Mouse (Mus musculus) Muller cell, postnatal 12 days (primary cell): ENCODE measurements around the gene Lum.
A peak's percentile ranks its signal among the peaks of the same experiment; 100 is the strongest.

Source experiments
- DNase-seq: peaks from one replicate; pipeline ENCODE4 v3.0.0-alpha.2; 2015; ENCODE audit errors: inconsistent ontology term

The Lum gene

DNA sequence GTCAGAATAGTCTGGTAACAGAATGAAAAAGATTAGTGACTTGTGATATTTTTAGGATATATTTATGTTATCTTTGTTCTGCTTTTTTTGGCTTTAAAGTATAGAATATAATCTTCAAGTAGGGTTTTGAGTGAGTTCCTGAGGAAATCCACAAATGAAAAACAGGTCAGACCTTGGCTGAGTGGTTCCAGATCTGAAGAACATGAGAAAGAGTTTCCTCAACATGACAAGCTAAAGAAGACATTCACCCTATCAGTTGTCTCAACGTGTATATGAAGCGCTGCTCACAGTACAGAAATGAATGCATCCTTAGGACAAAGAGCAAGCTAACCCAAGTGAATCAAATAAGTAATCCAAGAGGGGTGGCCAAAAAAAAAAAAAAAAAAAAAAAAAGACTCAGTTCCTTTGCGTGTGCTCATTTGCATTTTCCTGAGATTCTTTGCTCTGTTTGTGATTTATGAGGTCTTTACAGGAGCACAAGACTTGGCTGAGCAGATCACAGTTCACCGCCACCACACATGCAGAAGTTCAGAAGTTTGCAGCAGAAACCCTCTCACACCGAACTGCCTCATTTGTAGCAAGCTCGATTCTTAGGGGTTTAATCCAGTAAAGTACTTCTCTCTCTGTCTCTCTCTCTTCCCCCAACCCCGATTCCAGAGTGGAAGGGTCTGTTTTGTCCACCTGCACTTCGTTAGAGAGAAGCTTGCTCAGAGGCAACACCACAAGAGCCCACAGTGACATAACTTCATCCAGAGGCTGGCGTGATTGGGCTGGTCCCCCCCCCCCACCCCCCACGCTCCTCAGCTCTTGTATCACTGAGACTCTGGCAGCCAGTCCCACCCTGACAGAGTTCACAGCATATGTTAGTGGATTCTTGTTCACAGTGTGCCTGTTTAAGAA, at the start of gene Lum:
Gene Lum, plus strand, starts transcription at position 172 of the 900 bp plus-strand sequence.
- no peak for DNase-seq

DNA sequence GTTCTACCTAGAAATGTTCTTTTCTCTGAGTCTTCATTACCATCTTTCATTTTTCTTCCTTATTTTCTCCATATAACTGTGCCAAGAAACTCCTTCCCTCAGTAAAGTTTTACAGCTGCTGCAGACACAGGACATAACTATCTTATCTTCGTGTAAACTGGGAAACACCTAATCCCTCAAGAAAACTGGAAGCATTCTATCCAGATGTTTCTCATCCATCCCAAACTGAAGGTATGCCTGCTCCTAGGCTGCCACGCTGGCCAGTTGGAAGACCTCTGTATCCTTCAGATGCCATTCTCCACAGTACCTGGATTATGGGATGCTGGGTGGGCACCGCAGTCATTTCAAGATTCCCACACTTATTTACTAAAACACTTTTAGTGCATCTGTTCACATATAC, 41.6 kb upstream of the Lum start:
- DNase-seq = no peak

DNA sequence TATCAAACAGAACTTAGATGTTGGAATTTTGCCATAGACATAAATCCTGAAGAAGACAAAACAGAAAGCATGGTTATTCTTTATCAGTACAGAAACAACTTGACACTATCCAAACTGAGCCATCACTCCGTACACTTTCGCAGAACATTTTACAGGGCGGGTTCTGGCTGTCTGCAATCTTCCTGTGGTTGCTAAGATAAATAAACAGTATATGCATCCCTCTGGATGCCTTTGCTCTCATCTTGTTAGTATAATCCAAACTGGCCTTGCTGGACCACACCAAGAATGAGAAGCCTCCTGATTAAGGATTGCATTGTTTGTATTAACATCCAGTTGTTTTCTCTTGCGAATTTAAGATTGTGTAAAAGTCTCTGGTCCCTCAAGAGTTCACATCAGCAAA, 29.2 kb upstream of the Lum start:
- no peak for DNase-seq

DNA sequence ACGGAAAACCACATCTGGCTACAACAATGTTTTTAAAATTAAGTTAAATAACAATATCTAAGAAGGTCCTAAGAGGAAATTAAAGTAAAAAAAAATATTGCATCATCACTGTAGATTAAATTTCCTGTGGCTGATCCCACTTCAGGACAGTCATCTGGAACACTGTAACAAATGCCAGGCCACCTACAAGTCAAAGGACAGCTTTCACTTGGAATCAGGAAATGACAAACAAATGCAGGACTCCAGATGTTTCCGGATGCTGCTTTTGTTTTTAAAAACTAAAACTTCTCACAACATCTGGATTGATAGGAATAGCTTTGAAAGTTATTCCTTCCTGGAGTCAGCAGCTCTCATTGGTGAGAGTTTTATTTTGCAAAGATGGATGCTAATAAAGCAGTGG, 28.0 kb upstream of the Lum start:
- DNase-seq = no peak

DNA sequence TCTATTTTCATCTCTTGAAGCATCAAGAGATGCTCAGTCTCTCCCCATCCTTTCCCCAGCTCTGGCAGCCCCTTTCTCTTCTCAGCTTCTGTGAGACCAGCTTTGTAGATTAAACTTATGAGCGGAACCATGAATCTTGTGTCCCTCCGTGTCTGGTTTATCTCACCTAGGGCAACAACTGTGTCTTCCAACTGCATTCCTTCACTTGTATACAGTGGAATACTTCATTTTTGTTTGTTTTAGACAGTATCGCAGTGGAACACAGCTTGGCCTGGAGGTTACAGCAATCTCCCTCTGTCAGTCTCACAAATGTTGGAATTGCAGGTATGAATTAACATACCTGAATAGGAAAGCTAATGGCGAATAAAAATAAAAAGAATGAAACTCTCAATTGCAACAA, 26.7 kb upstream of the Lum start:
- no peak for DNase-seq

DNA sequence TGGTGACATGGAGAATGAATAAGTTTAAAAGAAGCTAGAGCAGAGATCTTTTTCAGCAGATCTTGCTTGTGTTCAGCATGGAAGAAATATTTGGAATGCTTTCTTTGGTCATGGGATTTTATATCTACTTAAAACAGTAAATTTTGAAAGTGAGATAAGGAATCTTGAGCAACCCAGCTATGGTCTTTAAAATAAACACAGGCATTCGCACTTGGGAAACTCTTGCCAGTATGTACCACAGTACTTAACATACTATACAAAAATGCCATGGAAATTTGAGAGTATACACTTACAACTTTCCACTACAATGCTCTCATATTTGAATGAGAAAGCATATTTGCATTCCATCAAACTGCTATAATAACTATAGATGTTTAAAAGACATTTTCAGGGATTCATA, 17.2 kb upstream of the Lum start:
- DNase-seq = no peak

DNA sequence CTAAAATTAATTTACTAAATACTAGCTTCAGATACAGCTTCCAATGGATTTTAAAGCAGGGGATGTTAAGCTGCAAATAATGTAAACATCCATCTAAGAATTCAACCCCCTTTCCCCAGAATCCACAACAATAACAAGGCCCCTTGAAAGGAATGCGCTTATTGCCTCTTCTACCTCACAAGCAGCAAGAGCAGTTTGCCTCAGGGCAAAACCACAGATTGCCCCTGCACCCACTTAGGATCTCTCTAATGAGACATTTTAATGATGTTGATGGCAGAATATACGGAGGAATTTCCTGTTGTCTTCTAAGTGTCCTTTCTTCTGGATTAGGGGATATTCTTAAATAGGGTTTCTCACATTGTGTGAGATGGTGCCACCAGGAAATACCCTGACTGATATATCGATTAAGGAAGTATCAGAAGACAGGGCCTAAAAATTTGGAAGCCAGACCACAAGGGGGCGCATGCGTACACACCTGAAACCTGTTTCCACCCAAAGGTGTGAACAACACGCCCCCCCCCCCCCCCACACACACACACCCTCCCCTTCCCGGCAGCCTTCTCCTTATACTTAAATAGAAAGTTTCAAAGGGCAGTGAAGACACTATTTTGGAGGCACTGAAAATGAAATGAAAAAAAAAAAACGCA, 2.7 kb downstream of the Lum start:
- peak; percentile 31 for DNase-seq

DNA sequence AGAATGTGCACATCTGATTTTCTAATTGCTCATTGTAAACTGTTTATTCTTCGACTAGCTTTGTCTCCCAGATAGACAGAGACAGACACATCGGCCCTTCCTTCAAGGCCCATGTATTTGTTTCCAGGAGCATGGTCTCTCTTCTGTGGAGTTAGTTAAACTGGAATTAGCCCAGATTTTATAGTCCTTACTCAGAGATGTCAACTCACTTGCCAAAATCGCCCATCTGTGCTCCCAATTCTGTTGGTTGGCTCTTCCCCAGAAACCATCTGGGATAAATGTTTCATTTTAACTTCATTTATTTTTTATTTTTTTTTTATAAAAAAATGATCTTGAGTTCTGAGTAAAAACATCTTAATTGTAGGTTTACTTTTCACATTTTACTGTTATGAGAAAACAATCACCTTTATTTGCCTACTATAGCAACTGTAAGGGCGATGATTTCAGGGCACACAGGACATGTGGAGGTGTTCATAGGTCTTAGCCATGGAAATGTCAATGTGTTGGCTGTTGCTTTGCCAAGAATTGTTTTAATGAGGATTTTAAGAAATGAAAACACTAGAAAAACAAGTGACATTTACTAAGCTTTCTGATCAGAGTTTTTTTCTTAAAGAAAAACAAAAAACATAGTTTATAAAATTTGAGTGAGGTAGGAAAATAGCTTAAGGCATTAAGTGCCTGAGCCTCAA, 17.8 kb downstream of the Lum start:
- peak; percentile 64 for DNase-seq

DNA sequence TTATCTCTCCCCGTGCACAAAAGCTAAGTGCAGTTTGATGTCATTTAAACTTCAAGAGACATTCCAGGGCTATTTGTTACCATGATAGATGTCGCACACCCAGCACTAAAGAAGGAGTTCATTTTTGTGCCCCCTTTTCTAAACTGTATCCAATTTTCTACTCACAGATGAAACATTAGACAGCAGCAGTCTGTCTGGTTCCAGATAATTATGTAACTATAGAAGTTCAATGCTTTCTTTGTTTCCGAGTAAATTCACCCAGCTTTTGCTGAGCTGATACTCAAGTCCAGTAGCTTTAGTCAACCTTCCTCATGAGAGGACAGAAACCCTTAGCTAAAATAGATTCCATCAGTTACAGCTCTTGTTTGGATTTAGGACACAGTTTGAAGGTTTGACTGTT, 19.2 kb downstream of the Lum start:
- DNase-seq = peak; percentile 62

DNA sequence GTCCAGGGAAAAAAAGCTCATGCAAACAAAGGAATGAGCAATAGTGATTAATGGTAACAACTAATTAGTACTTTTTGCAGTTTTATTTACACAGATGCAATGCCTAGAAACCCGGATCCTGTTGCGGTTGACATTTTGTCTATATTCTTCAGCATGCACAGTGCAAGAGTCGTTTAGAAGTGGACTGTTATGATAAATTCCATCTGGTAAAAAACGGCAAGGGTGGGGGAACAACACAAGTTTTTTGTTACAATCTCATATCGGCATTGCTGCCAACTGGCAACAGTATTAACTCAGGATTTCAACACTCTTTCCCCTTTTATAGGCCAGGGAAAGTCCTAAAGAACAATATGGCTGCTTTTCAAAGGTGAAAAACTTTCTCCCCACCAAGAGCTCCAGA, 22.2 kb downstream of the Lum start:
- DNase-seq = no peak

DNA sequence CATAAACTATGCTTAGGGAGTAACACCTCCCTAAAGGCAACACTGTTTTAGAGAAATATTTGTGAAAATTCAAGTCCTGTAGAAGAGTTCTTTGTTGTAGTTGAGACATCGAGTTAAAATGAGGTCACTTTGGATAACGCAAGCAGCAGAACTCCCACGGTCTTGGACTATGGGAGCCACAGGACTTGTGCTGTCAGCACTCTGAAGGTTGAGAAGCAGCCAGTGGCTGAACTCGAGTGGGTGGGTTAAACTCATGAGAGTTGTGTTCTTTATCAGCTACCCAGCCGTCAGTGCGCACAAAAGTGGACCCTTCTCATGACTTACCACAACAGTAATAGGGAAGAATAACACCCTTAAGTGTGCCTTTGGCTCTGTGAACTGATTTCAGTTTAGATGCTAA, 24.6 kb downstream of the Lum start:
- DNase-seq = no peak

DNA sequence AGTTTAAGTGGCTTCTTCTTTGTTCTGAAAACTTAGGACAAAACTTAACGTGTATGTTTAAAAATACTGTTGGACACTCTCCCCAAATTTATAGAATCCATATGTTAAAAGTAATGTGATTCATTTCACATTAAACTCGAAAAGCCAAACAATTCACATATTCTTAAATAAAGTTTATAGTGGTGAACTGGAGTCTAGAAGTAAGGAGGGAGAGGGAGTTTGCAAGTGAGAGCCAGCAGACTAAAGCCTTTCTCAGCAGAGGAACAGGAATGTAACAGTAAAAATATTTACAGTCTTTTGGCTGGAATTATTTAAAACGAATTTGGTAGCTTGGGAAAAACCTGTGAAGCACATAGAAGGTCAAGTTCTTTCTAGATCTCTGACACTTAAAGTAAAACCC, 26.1 kb downstream of the Lum start:
- DNase-seq = no peak

DNA sequence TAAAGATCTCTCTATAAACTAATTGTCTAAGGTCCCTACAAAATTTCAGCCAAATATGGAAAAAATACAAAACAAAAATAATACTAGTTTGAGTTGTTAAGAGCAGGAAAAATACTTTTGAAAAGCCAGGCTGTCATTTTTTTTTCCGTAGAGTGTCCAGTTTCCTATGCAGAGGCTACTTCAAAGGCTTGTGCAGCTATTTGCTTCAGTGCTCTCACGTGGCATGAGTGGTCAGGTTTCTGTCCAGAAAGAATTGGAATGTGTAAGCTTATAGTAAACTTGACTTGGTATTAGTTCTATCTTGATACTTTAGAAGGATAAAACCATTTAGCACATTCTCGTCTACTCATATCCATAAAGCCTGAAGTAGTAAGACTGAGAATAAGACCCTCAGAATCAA, 26.8 kb downstream of the Lum start:
- DNase-seq = no peak

DNA sequence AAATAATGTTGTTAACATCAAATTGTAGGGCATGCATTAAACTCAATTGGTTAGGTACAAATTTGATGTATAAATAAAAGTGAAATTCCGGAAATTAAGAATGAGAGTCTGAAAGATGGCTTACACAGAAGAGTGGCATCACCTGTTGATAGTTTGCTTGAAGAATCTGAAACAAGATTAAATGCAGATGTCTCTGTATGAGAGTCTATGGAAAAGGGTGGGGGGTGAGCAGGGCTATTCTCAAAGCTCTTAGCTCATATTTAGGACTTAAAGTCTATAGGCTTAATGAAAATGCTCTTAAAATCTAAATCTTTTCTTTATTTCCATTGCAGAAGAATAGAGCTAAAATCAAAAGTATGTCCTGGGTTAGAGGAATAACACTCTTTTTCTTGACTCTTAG, 30.8 kb downstream of the Lum start:
- no peak for DNase-seq

DNA sequence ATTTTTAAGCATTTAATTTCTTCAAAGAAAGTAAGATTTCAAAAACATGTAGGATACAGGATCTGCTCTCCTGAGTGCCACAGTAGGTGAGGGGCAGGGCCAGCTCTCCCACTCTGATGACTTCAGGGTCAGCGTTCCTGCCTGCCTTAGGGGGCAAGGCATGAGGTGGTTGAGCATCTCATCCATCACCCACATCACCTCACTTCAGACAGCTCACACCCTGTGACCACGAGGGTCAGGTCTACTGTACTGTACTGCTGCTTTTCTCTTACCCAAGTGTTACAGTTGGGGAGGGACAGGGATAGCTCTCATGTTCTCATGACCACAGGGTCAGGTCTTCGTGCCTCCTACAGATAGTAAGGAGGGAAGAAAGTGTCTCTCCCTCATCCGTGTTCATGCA, 36.8 kb downstream of the Lum start:
- no peak for DNase-seq

DNA sequence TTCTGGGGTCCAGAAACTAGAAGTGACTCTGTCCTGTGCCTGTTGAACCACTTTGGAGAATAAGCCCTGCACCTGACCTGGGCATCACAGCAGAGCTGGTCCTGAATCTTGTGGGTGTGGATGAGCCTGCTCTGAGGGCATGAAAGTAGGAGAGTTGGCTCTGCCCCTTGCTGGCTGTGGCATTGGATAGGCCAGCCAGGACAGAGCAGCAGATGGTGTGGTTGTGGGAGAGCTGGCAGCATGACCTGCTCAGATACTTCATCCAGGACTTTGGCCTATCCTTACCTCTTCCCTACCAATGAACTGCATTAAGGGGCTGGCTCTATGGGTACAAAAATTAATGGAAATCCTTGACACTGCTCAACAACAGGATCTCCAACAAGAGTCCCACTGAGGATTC, 38.3 kb downstream of the Lum start:
- no peak for DNase-seq

DNA sequence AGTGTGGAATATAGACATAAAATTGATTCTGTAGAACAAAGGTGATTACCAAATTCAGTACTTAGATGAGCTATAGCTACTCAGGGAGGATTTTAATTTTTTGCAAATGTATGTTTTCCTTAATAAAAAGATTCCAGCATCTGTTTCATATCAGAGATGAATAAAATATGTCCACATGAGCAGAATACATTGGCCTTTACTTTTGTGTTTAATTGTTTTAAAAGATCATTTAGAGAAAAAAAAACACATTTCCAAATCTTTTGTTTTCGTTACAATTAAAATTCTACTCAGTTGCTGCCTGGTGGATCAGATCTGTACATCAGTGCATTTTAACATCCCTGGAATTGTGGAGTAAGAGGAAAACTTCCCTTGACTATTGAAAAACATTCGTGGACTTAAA, 41.7 kb downstream of the Lum start, which contains the start of gene Kera:
Gene Kera, plus strand, starts transcription at position 301 of the 400 bp plus-strand sequence.
- DNase-seq = no peak
